ENCODE assay signal across 9 mouse cellular contexts in the genomic region with DNA sequence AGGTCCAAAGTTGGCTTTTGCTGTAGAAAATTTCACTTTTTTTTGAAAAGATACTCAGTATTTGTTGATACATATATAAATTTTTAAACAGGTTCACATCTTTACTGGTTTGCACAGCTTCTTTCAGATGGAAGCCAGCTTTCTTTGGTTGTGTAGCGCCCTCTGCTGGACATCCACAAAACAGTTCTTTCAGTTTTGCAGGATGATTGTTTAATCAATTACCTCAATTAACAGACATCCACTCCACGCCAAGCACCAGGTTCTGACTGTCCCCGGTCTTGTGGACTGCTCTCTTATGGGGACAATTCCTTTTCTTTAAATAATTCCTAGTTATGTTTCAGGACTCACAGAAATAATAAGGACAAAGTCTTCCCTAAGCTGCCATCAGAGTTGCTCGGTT. TPM values are rescaled to one million over a fixed set of nuclear protein-coding genes. Genes with fewer than 3 reads are reported as not detected.
DNase-seq lines count a peak whose midpoint lies in the region; ATAC-seq and TF ChIP-seq lines count a peak whose summit lies in the region.
"Had no signal": no experiment of that assay in that cellular context is flagged by ENCODE, and none has a peak within 500 bp of the region (broad histone marks: within the 10 kb centered on the region; RNA-seq: fewer than 3 reads in every experiment).

No protein-coding gene starts in this region.

- no peak overlapping the region for H3K4me2 ChIP-seq in forebrain, embryonic 11.5 days (ENCODE audit: low read depth, low read length, severe bottlenecking)
- no peak overlapping the region for H3K4me2 ChIP-seq in forebrain, embryonic 15.5 days (replicated peaks)
- no peak overlapping the region for H3K4me2 ChIP-seq in lung, postnatal 0 days (replicated peaks; ENCODE audit: low read depth, low read length)
- H3K4me2 ChIP-seq: limb, embryonic 13.5 days had no signal

- H3K36me3 ChIP-seq in forebrain, embryonic 11.5 days (ENCODE audit: control insufficient read depth, insufficient read depth, low read length), result no peaks in the 10 kb centered on the region
- H3K36me3 ChIP-seq in forebrain, embryonic 15.5 days, result no peaks in the 10 kb centered on the region
- H3K36me3 ChIP-seq in lung, postnatal 0 days (ENCODE audit: insufficient read depth, low read length), result no peaks in the 10 kb centered on the region
- no peaks in the 10 kb centered on the region for H3K36me3 ChIP-seq in spleen, adult 2 months (ENCODE audit: control insufficient read depth, insufficient read depth, low read length)
- H3K36me3 ChIP-seq: limb, embryonic 13.5 days had no signal

- no peak for TF ChIP-seq POLR2A in spleen, adult 2 months (IDR thresholded peaks at IDR 0.05; ENCODE audit: low read depth, low read length)

- WGBS in forebrain, embryonic 11.5 days, result 20% methylated on average over 4 of the region's 4 CpGs
- WGBS in forebrain, embryonic 15.5 days, result 16% methylated on average over 4 of the region's 4 CpGs
- 18% methylated on average over 4 of the region's 4 CpGs for WGBS in lung, postnatal 0 days
- 20% methylated on average over 4 of the region's 4 CpGs for WGBS in spleen, adult 2 months

- no peak for TF ChIP-seq EP300 in lung, postnatal 0 days (IDR thresholded peaks at IDR 0.05)

- no peaks in the 10 kb centered on the region for H3K27me3 ChIP-seq in forebrain, embryonic 11.5 days (ENCODE audit: control insufficient read depth, insufficient read depth, low read length)
- H3K27me3 ChIP-seq in forebrain, embryonic 15.5 days, result no peaks in the 10 kb centered on the region
- H3K27me3 ChIP-seq in lung, postnatal 0 days (replicated peaks; ENCODE audit: insufficient read depth, low read length), result no peaks in the 10 kb centered on the region
- H3K27me3 ChIP-seq in spleen, adult 2 months (ENCODE audit: control insufficient read depth, insufficient read depth, low read length), result no peaks in the 10 kb centered on the region

- H3K4me3 ChIP-seq in forebrain, embryonic 11.5 days (ENCODE audit: low read depth, low read length), result no peak overlapping the region
- H3K4me3 ChIP-seq in forebrain, embryonic 15.5 days, result no peak overlapping the region
- no peak overlapping the region for H3K4me3 ChIP-seq in lung, postnatal 0 days (ENCODE audit: low read depth, low read length)
- H3K4me3 ChIP-seq in spleen, adult 2 months (ENCODE audit: extremely low read depth, insufficient read depth, insufficient read length), result no peak overlapping the region
- H3K4me3 ChIP-seq: limb, embryonic 13.5 days had no signal

- ATAC-seq in forebrain, embryonic 11.5 days (replicated peaks; ENCODE audit: low FRiP score), result peak; percentile 53
- ATAC-seq in forebrain, embryonic 15.5 days (replicated peaks), result no peak
- no peak for ATAC-seq in lung, postnatal 0 days

- H3K9me3 ChIP-seq in forebrain, embryonic 11.5 days (ENCODE audit: control insufficient read depth, low read length), result no peaks in the 10 kb centered on the region
- no peaks in the 10 kb centered on the region for H3K9me3 ChIP-seq in forebrain, embryonic 15.5 days
- H3K9me3 ChIP-seq in lung, postnatal 0 days (ENCODE audit: low read length), result no peaks in the 10 kb centered on the region
- H3K9me3 ChIP-seq: limb, embryonic 13.5 days had no signal

- no peak overlapping the region for H3K27ac ChIP-seq in forebrain, embryonic 11.5 days (ENCODE audit: low read depth, low read length)
- no peak overlapping the region for H3K27ac ChIP-seq in forebrain, embryonic 15.5 days (replicated peaks)
- no peak overlapping the region for H3K27ac ChIP-seq in lung, postnatal 0 days (ENCODE audit: low read length)
- H3K27ac ChIP-seq in spleen, adult 2 months (ENCODE audit: insufficient read depth, low read length), result no peak overlapping the region
- H3K27ac ChIP-seq: limb, embryonic 13.5 days had no signal

- no peak overlapping the region for H3K9ac ChIP-seq in forebrain, embryonic 11.5 days (ENCODE audit: low read length)
- no peak overlapping the region for H3K9ac ChIP-seq in forebrain, embryonic 15.5 days (replicated peaks)
- H3K9ac ChIP-seq in lung, postnatal 0 days (replicated peaks; ENCODE audit: low read depth), result no peak overlapping the region
- H3K9ac ChIP-seq: limb, embryonic 13.5 days had no signal

- DNase-seq in forebrain, embryonic 11.5 days (ENCODE audit: low spot score), result peak; percentile 78
- DNase-seq in CD4-positive, CD25-positive, alpha-beta regulatory T cell, adult 2 months (ENCODE audit: low read depth, low spot score), result peak; percentile 76
- peak; percentile 32 for DNase-seq in c-Kit-positive CD71-positive TER-119-negative erythroid progenitor cells, embryonic 14.5 days (ENCODE audit: low read depth)
- DNase-seq in frontal cortex, postnatal 14 days (ENCODE audit: low spot score in 2 of 2), result peak; percentile 13 to 61
- DNase-seq in kidney, postnatal 36 days, result peak; percentile 57 to 87
- peak; percentile 68 for DNase-seq in lung, postnatal 0 days (ENCODE audit: low spot score)
- peak in 1 of 2 experiments; percentile 42 for DNase-seq in spleen, adult 2 months (ENCODE audit: low read depth in 1 of 2, low spot score in 2 of 2)

- TF ChIP-seq CTCF in lung, postnatal 0 days (IDR thresholded peaks at IDR 0.05), result peak; percentile 84
- peak; percentile 55; the same call in 1 of the 2 replicates for TF ChIP-seq CTCF in spleen, adult 2 months (IDR thresholded peaks at IDR 0.05; ENCODE audit: extremely low read depth, insufficient read depth, insufficient read length, insufficient replicate concordance)

- no peaks in the 10 kb centered on the region for H3K4me1 ChIP-seq in forebrain, embryonic 11.5 days (replicated peaks; ENCODE audit: control insufficient read depth, insufficient read depth, low read length)
- H3K4me1 ChIP-seq in forebrain, embryonic 15.5 days, result no peaks in the 10 kb centered on the region
- no peaks in the 10 kb centered on the region for H3K4me1 ChIP-seq in lung, postnatal 0 days (ENCODE audit: insufficient read depth, low read depth, low read length)
- no peaks in the 10 kb centered on the region for H3K4me1 ChIP-seq in spleen, adult 2 months (ENCODE audit: control insufficient read depth, insufficient read depth, insufficient read length)

RNA-seq across cellular contexts. Expression of a gene that starts 17.9 kb away (rescaled TPM):
- not detected in 2 replicates for polyA plus RNA-seq in forebrain, embryonic 11.5 days (2014; fragmentation: Nextera tagmentation; extraction: Ambion mirVana)
- 0.06 and 0.08 TPM in 2 replicates for polyA plus RNA-seq in forebrain, embryonic 15.5 days (2015; fragmentation: Nextera tagmentation; extraction: Ambion mirVana)
- polyA plus RNA-seq in lung, postnatal 0 days (2015; fragmentation: Nextera tagmentation; extraction: Ambion mirVana), result 0.27 and 0.44 TPM in 2 replicates
- polyA plus RNA-seq in spleen, adult 2 months (2012; rRNA removed), result 4.1 and 4.9 TPM in 2 replicates

RNA-seq across cellular contexts. Expression of a gene that starts 54.2 kb away (rescaled TPM):
- polyA plus RNA-seq in forebrain, embryonic 11.5 days (2014; fragmentation: Nextera tagmentation; extraction: Ambion mirVana), result 0.80 and 1.0 TPM in 2 replicates
- 1.8 and 1.9 TPM in 2 replicates for polyA plus RNA-seq in forebrain, embryonic 15.5 days (2015; fragmentation: Nextera tagmentation; extraction: Ambion mirVana)
- 12.6 and 15.6 TPM in 2 replicates for polyA plus RNA-seq in lung, postnatal 0 days (2015; fragmentation: Nextera tagmentation; extraction: Ambion mirVana)
- 2.8 and 2.9 TPM in 2 replicates for polyA plus RNA-seq in spleen, adult 2 months (2012; rRNA removed)
